Mouse (Mus musculus): ENCODE measurements around the gene Lyst. TPM values are rescaled to one million over a fixed set of nuclear protein-coding genes. Genes with fewer than 3 reads are reported as not detected.
A peak's percentile ranks its signal among the peaks of the same experiment; 100 is the strongest.

The Lyst gene
- total and polyA plus RNA-seq, 3 experiments: 2.9 to 3.1 TPM; not detected in 1

DNA sequence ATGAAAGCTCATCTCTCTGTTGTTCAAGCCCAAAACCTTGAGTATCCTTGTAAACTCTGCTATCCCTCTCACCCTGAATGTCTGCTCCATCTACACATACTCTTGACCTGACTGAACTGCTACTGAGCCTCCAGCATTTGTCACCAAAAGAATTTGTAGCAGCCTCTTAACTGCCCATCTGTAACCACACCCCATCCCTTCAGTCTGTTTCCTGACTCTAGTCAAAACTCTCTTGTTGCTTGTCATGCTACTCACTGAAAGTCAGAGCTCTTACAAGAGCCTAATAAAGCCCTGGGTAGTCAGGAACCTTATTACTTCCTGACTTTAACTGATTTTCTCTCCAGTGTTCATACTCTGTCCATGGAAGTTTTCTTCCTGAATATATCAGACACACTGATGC is 133.6 kb downstream of the Lyst start:
- Histone ChIP-seq H3K4me1 (ENCODE audit: control insufficient read depth in 1 of 2, insufficient read depth in 2 of 2, low read length in 2 of 2) (peaks cover 0 to 8% of the 10 kb centered on the region in 2 experiments; a peak in 3 of 4 replicates), H3K27me3 (ENCODE audit: control insufficient read depth in 1 of 2, insufficient read depth in 2 of 2, low read length in 2 of 2) (no peaks in the 10 kb centered on the region), H3K27ac (ENCODE audit: control insufficient read depth, low read depth, low read length) (peak overlapping the region; percentile 49), H3K36me3 (ENCODE audit: control insufficient read depth in 1 of 2, insufficient read depth in 2 of 2, low read length in 2 of 2) (peaks cover 0 to 12% of the 10 kb centered on the region in 2 experiments; a peak in 2 of 4 replicates), H3K9ac (ENCODE audit: control insufficient read depth, low read depth, low read length, poor library complexity, severe bottlenecking) (no peak overlapping the region), H3K4me3 (ENCODE audit: control insufficient read depth in 1 of 2, insufficient read depth in 1 of 2, low read depth in 2 of 2, low read length in 2 of 2) (no peak overlapping the region), H3K79me2 (ENCODE audit: control insufficient read depth, insufficient read depth, low read length, poor library complexity) (no peaks in the 10 kb centered on the region), H3K9me3 (replicated peaks; ENCODE audit: insufficient read depth, low read length) (no peaks in the 10 kb centered on the region)
- no peak for TF ChIP-seq MAFK (IDR thresholded peaks at IDR 0.05; ENCODE audit: borderline replicate concordance, low read depth, low read length)
- TF ChIP-seq NELFE (IDR thresholded peaks at IDR 0.05; ENCODE audit: low read depth, low read length): no peak
- no peak for TF ChIP-seq ZC3H11A (IDR thresholded peaks at IDR 0.05; ENCODE audit: low read depth, low read length)
- no peak for TF ChIP-seq TAL1 (IDR thresholded peaks at IDR 0.05; ENCODE audit: low read length)
- TF ChIP-seq BHLHE40 (IDR thresholded peaks at IDR 0.05; ENCODE audit: borderline replicate concordance, low read depth, low read length): no peak
- TF ChIP-seq POLR2AphosphoS5 (IDR thresholded peaks at IDR 0.05; ENCODE audit: borderline replicate concordance, low read depth, low read length): no peak
- DNase-seq (ENCODE audit: low read depth, low spot score): peak; percentile 39

- Histone ChIP-seq H3K27ac (ENCODE audit: control insufficient read depth, low read depth, low read length) (no peak overlapping the region), H3K4me1 (ENCODE audit: control insufficient read depth in 1 of 2, insufficient read depth in 2 of 2, low read length in 2 of 2) (no peaks in the 10 kb centered on the region), H3K79me2 (ENCODE audit: control insufficient read depth, insufficient read depth, low read length, poor library complexity) (no peaks in the 10 kb centered on the region), H3K4me3 (ENCODE audit: control insufficient read depth in 1 of 2, insufficient read depth in 1 of 2, low read depth in 2 of 2, low read length in 2 of 2) (no peak overlapping the region), H3K36me3 (ENCODE audit: control insufficient read depth in 1 of 2, insufficient read depth in 2 of 2, low read length in 2 of 2) (no peaks in the 10 kb centered on the region; a peak in 1 of 4 replicates), H3K27me3 (ENCODE audit: control insufficient read depth in 1 of 2, insufficient read depth in 2 of 2, low read length in 2 of 2) (no peaks in the 10 kb centered on the region), H3K9me3 (replicated peaks; ENCODE audit: insufficient read depth, low read length) (no peaks in the 10 kb centered on the region), H3K9ac (ENCODE audit: control insufficient read depth, low read depth, low read length, poor library complexity, severe bottlenecking) (no peak overlapping the region)
- TF ChIP-seq MAFK (IDR thresholded peaks at IDR 0.05; ENCODE audit: borderline replicate concordance, low read depth, low read length) (no peak), POLR2AphosphoS2 (IDR thresholded peaks at IDR 0.05; ENCODE audit: low read length) (no peak), TCF12 (IDR thresholded peaks at IDR 0.05; ENCODE audit: low read depth, low read length) (no peak), RAD21 (IDR thresholded peaks at IDR 0.05; ENCODE audit: low read depth, low read length) (no peak)
- DNase-seq (ENCODE audit: low read depth, low spot score): no peak
These were observed 149.0 kb downstream of the Lyst start for GRCm38 (mm10) chr13:13739232-13739631.

DNA sequence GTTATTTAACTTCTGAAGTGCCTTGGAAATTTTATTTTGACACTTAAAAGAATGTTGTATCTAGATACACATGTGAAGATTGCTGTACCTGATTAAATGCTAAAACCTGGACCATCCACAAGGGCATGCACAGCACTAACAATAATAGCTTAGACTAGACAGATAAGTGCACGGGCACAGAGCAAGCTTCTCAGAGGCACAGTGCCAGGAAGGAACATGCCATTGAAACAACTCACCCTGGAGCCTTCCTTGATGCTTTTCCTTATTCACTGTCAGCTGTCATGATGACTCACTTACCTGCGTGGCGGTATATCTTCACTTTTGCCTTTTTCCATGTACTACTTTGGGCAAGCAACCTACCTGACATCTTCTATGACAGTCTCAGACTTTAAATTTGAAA is 155.7 kb downstream of the Lyst start:
- Histone ChIP-seq H3K4me1 (ENCODE audit: control insufficient read depth in 1 of 2, insufficient read depth in 2 of 2, low read length in 2 of 2) (no peaks in the 10 kb centered on the region), H3K79me2 (ENCODE audit: control insufficient read depth, insufficient read depth, low read length, poor library complexity) (no peaks in the 10 kb centered on the region), H3K9me3 (replicated peaks; ENCODE audit: insufficient read depth, low read length) (no peaks in the 10 kb centered on the region), H3K9ac (ENCODE audit: control insufficient read depth, low read depth, low read length, poor library complexity, severe bottlenecking) (no peak overlapping the region), H3K27me3 (ENCODE audit: control insufficient read depth in 1 of 2, insufficient read depth in 2 of 2, low read length in 2 of 2) (no peaks in the 10 kb centered on the region), H3K36me3 (ENCODE audit: control insufficient read depth in 1 of 2, insufficient read depth in 2 of 2, low read length in 2 of 2) (no peaks in the 10 kb centered on the region), H3K4me3 (ENCODE audit: control insufficient read depth in 1 of 2, insufficient read depth in 1 of 2, low read depth in 2 of 2, low read length in 2 of 2) (no peak overlapping the region), H3K27ac (ENCODE audit: control insufficient read depth, low read depth, low read length) (no peak overlapping the region)
- TF ChIP-seq MXI1 (IDR thresholded peaks at IDR 0.05; ENCODE audit: low read depth, low read length) (no peak), ZC3H11A (IDR thresholded peaks at IDR 0.05; ENCODE audit: low read depth, low read length) (no peak), MEF2A (IDR thresholded peaks at IDR 0.05; ENCODE audit: extremely low read depth, insufficient replicate concordance, low read depth, low read length, poor library complexity, severe bottlenecking) (no peak)
- no peak for DNase-seq (ENCODE audit: low read depth, low spot score)
